Mouse (Mus musculus): Measurements from ENCODE around the gene Ddx46. TPM values are rescaled to one million over a fixed set of nuclear protein-coding genes. Genes with fewer than 3 reads are reported as not detected.
"Not testable (repeated sequence)": the region's sequence is repeated elsewhere in the genome, so short reads cannot be mapped to it uniquely, and the experiment has no call there.

Ddx46 gene
- polyA plus RNA-seq, 1 experiment from 2014 or later = 18.2 TPM

- Histone ChIP-seq H3K4me3 (ENCODE audit: low read depth, low read length) (no peak overlapping the region), H3K9me3 (ENCODE audit: low read length) (no peaks in the 10 kb centered on the region), H3K27ac (ENCODE audit: low read length) (no peak overlapping the region), H3K4me1 (ENCODE audit: insufficient read depth, low read depth, low read length) (no peaks in the 10 kb centered on the region), H3K4me2 (replicated peaks; ENCODE audit: low read depth, low read length) (no peak overlapping the region), H3K9ac (replicated peaks; ENCODE audit: low read depth) (no peak overlapping the region), H3K36me3 (ENCODE audit: insufficient read depth, low read length) (0 out of 2 replicates have a peak, but pooled peaks cover 5% of the 10 kb centered on the region), H3K27me3 (replicated peaks; ENCODE audit: insufficient read depth, low read length) (no peaks in the 10 kb centered on the region)
- WGBS = 88% methylated on average over 7 of the region's 7 CpGs
- no peak for TF ChIP-seq EP300 (IDR thresholded peaks at IDR 0.05)
- TF ChIP-seq CTCF (IDR thresholded peaks at IDR 0.05) = no peak
- no peak for ATAC-seq
- no peak for DNase-seq (ENCODE audit: low spot score)
These were observed 22.8 kb upstream of the Ddx46 start for GRCm38 (mm10) chr13:55611996-55612395.

GRCm38 (mm10) chr13:55613471-55613870 lies 21.4 kb upstream of the Ddx46 start:
- whole genome bisulfite sequencing = 37% methylated on average over 5 of the region's 5 CpGs

DNA sequence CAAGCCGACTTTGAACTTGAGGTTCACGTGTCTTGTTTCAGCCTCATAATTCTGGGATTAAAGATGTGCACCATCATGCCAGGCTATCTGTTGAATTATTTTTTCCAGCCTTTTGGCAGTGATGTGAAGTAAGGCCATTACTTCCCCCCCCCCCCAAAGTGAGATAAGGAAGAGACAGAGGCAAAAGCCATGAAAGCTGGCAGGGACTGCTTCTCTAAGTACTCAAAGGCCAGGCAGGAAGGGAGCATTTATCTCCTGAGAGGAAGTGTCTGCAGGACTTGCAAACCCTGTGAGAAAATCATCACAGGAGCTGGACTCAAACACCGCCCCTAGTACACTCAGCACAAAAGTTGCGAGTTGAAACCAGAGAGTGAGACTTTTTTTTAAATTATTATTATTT lies 15.5 kb upstream of the Ddx46 start:
- Histone ChIP-seq H3K36me3 (ENCODE audit: insufficient read depth, low read length) (no peaks in the 10 kb centered on the region), H3K4me1 (ENCODE audit: insufficient read depth, low read depth, low read length) (peaks cover 5% of the 10 kb centered on the region; the same call in 1 of the 2 replicates), H3K4me2 (replicated peaks; ENCODE audit: low read depth, low read length) (no peak overlapping the region), H3K27me3 (replicated peaks; ENCODE audit: insufficient read depth, low read length) (no peaks in the 10 kb centered on the region), H3K4me3 (ENCODE audit: low read depth, low read length) (no peak overlapping the region), H3K27ac (ENCODE audit: low read length) (no peak overlapping the region), H3K9ac (replicated peaks; ENCODE audit: low read depth) (no peak overlapping the region), H3K9me3 (ENCODE audit: low read length) (no peaks in the 10 kb centered on the region)
- DNase-seq (ENCODE audit: low spot score) (no peak), ATAC-seq (no peak)
- 73% methylated on average over 4 of the region's 4 CpGs for WGBS
- TF ChIP-seq CTCF (IDR thresholded peaks at IDR 0.05) = no peak
- no peak for TF ChIP-seq EP300 (IDR thresholded peaks at IDR 0.05)

More at GRCm38 (mm10) chr13:55613471-55613870, 21.4 kb upstream of the Ddx46 start:
- TF ChIP-seq EP300 (IDR thresholded peaks at IDR 0.05) (no peak), CTCF (IDR thresholded peaks at IDR 0.05) (no peak)
- Histone ChIP-seq H3K4me3 (ENCODE audit: low read depth, low read length) (no peak overlapping the region), H3K4me2 (replicated peaks; ENCODE audit: low read depth, low read length) (no peak overlapping the region), H3K36me3 (ENCODE audit: insufficient read depth, low read length) (no peaks in the 10 kb centered on the region), H3K4me1 (ENCODE audit: insufficient read depth, low read depth, low read length) (no peaks in the 10 kb centered on the region), H3K9me3 (ENCODE audit: low read length) (no peaks in the 10 kb centered on the region), H3K27ac (ENCODE audit: low read length) (no peak overlapping the region), H3K9ac (replicated peaks; ENCODE audit: low read depth) (no peak overlapping the region), H3K27me3 (replicated peaks; ENCODE audit: insufficient read depth, low read length) (no peaks in the 10 kb centered on the region)
- ATAC-seq (no peak), DNase-seq (ENCODE audit: low spot score) (no peak)

- H3K4me2 ChIP-seq (replicated peaks; ENCODE audit: low read depth, low read length) = no peak overlapping the region
- ATAC-seq (no peak), DNase-seq (ENCODE audit: low spot score) (no peak)
- TF ChIP-seq EP300 (IDR thresholded peaks at IDR 0.05) (no peak), CTCF (IDR thresholded peaks at IDR 0.05) (no peak)
- peaks cover 5% of the 10 kb centered on the region; the same call in 1 of the 2 replicates for H3K4me1 ChIP-seq (ENCODE audit: insufficient read depth, low read depth, low read length)
- H3K36me3 ChIP-seq (ENCODE audit: insufficient read depth, low read length) = peaks cover 3% of the 10 kb centered on the region; the same call in 1 of the 2 replicates
- no peaks in the 10 kb centered on the region for H3K9me3 ChIP-seq (ENCODE audit: low read length)
- no peak overlapping the region for H3K4me3 ChIP-seq (ENCODE audit: low read depth, low read length)
- no peak overlapping the region for H3K9ac ChIP-seq (replicated peaks; ENCODE audit: low read depth)
- H3K27ac ChIP-seq (ENCODE audit: low read length) = no peak overlapping the region
- 74% methylated on average over 2 of the region's 2 CpGs for WGBS
- no peaks in the 10 kb centered on the region for H3K27me3 ChIP-seq (replicated peaks; ENCODE audit: insufficient read depth, low read length)
These were observed 14.6 kb upstream of the Ddx46 start for GRCm38 (mm10) chr13:55620275-55620674.

GRCm38 (mm10) chr13:55622156-55622648 lies 12.6 kb upstream of the Ddx46 start:
- not testable (repeated sequence) for H3K27me3 ChIP-seq (replicated peaks; ENCODE audit: insufficient read depth, low read length); H3K4me1 ChIP-seq (ENCODE audit: insufficient read depth, low read depth, low read length); ATAC-seq; H3K9me3 ChIP-seq (ENCODE audit: low read length); H3K36me3 ChIP-seq (ENCODE audit: insufficient read depth, low read length)
- Histone ChIP-seq H3K27ac (ENCODE audit: low read length) (peak overlapping the region; percentile 76), H3K9ac (replicated peaks; ENCODE audit: low read depth) (peak overlapping the region; percentile 69), H3K4me3 (ENCODE audit: low read depth, low read length) (peak overlapping the region; percentile 84), H3K4me2 (replicated peaks; ENCODE audit: low read depth, low read length) (peak overlapping the region; percentile 63)
- 17% methylated on average over 20 of the region's 20 CpGs for WGBS
- DNase-seq (ENCODE audit: low spot score) = peak; percentile 30

GRCm38 (mm10) chr13:55622649-55623541 lies 11.9 kb upstream of the Ddx46 start, which contains the start of gene Caml:
Gene Caml (plus strand): TSS chr13:55623005.
- Histone ChIP-seq H3K27ac (ENCODE audit: low read length) (peak within 1 kb of the TSS; percentile 76), H3K9ac (replicated peaks; ENCODE audit: low read depth) (peak within 1 kb of the TSS; percentile 69), H3K4me2 (replicated peaks; ENCODE audit: low read depth, low read length) (peak within 1 kb of the TSS; percentile 63), H3K4me1 (ENCODE audit: insufficient read depth, low read depth, low read length) (peaks cover 5% of the 10 kb centered on the region; the same call in 1 of the 2 replicates), H3K9me3 (ENCODE audit: low read length) (no peaks in the 10 kb centered on the region), H3K4me3 (ENCODE audit: low read depth, low read length) (peak within 1 kb of the TSS; percentile 84), H3K36me3 (ENCODE audit: insufficient read depth, low read length) (peaks cover 3% of the 10 kb centered on the region; the same call in 1 of the 2 replicates), H3K27me3 (replicated peaks; ENCODE audit: insufficient read depth, low read length) (no peaks in the 10 kb centered on the region)
- peak; percentile 99 for ATAC-seq
- TF ChIP-seq CTCF (IDR thresholded peaks at IDR 0.05) (peak; percentile 25; the same call in 1 of the 2 replicates), EP300 (IDR thresholded peaks at IDR 0.05) (peak; percentile 39; the same call in 1 of the 2 replicates)
- WGBS = 0% methylated on average over 54 of the region's 59 CpGs
- DNase-seq (ENCODE audit: low spot score) = peak; percentile 96
